Mouse (Mus musculus) liver, postnatal 0 days (tissue): ENCODE results near the gene Serping1. TPM values are rescaled to one million over a fixed set of nuclear protein-coding genes. Genes with fewer than 3 reads are reported as not detected.

Experiments used
- ATAC-seq: fragments of 200-750 bp; cut with Nextera tagmentation; 2 replicates; pipeline ENCODE4 v1.8.0; 2017; ENCODE audit warnings: mild to moderate bottlenecking, moderate library complexity
- DNase-seq: peaks from one replicate; pipeline ENCODE4 v3.0.0-alpha.2; 2016
- H3K27ac ChIP-seq: fragments of 300-500 bp; sonication (generic); 2 replicates; pipeline ENCODE4 v1.5.1; 2014; ENCODE audit warnings: antibody characterized with exemption, moderate library complexity, mild to moderate bottlenecking, low read depth
- H3K27me3 ChIP-seq: fragments of 300-500 bp; sonication (generic); 2 replicates; pipeline ENCODE4 v1.6.1; 2014; ENCODE audit warnings: low read length, control low read depth, mixed read lengths; ENCODE audit not compliant: insufficient read depth
- H3K36me3 ChIP-seq: fragments of 300-500 bp; sonication (generic); replicated peaks from 2 replicates; pipeline ENCODE4 v1.6.1; 2014; ENCODE audit warnings: mild to moderate bottlenecking, control low read depth, low read length, moderate library complexity, mixed read lengths; ENCODE audit not compliant: insufficient read depth
- H3K4me1 ChIP-seq: fragments of 300-500 bp; sonication (generic); 2 replicates; pipeline ENCODE4 v1.6.1; 2014; ENCODE audit warnings: antibody characterized with exemption, mild to moderate bottlenecking, control low read depth; ENCODE audit not compliant: insufficient read depth
- H3K4me2 ChIP-seq: fragments of 300-500 bp; sonication (generic); 2 replicates; pipeline ENCODE4 v1.6.1; 2014; ENCODE audit warnings: low read depth, mild to moderate bottlenecking, low read length, moderate library complexity, mixed read lengths
- H3K4me3 ChIP-seq: fragments of 300-500 bp; sonication (generic); 2 replicates; pipeline ENCODE4 v1.5.1; 2014; ENCODE audit warnings: low read depth, low read length
- H3K9ac ChIP-seq: fragments of 300-500 bp; sonication (generic); replicated peaks from 2 replicates; pipeline ENCODE4 v1.6.1; 2014; ENCODE audit warnings: mild to moderate bottlenecking, moderate library complexity
- H3K9me3 ChIP-seq: fragments of 300-500 bp; sonication (generic); 2 replicates; pipeline ENCODE4 v1.6.1; 2016; ENCODE audit warnings: mild to moderate bottlenecking, control low read depth, low read length, mixed read lengths
- CTCF ChIP-seq: sonication (generic); IDR thresholded peaks from 2 replicates; pipeline ENCODE4 v1.5.1; 2016; ENCODE audit warnings: antibody characterized with exemption, low read depth
- EP300 ChIP-seq: IDR thresholded peaks from 2 replicates; pipeline ENCODE4 v1.6.1; 2016; ENCODE audit warnings: antibody characterized with exemption, low read depth, mild to moderate bottlenecking
- WGBS: fragments of 180-500 bp; shearing (Covaris S2); extraction: QIAGEN DNeasy Blood & Tissue Kit; methylation state at CpG from one replicate; pipeline ENCODE4 v1.1.7; 2014; ENCODE audit not compliant: insufficient replicate concordance; 5-methylcytosine and 5-hydroxymethylcytosine counted together
- microRNA counts: library from miRNA; unstranded; fragments of <30 nt; microRNA quantifications from one replicate; lab custom pipeline; 2015
- microRNA-seq: library from miRNA; unstranded; fragments of <30 nt; microRNA quantifications from one replicate; pipeline ENCODE4, GENCODE M21; 2016
- polyA plus RNA-seq: library from polyadenylated mRNA; unstranded; fragments of >200 nt; fragmentation: Nextera tagmentation; extraction: Ambion mirVana; gene quantifications from 2 replicates; pipeline ENCODE4 v1.2.1, GENCODE M21; 2015

Serping1 gene
- polyA plus RNA-seq, 1 experiment from 2014 or later: 344 TPM

- Histone ChIP-seq H3K4me2 (peak overlapping the region; percentile 91; the same call in 1 of the 2 replicates), H3K9ac (no peak overlapping the region), H3K27me3 (no peaks in the 10 kb centered on the region), H3K4me1 (peaks cover 15% of the 10 kb centered on the region), H3K36me3 (peaks cover 9% of the 10 kb centered on the region; the same call in 1 of the 2 replicates), H3K4me3 (no peak overlapping the region), H3K9me3 (no peaks in the 10 kb centered on the region), H3K27ac (peak overlapping the region; percentile 66; the same call in 1 of the 2 replicates)
- no peak for DNase-seq
- 90% methylated on average over 4 of the region's 4 CpGs for WGBS
- TF ChIP-seq CTCF (no peak), EP300 (no peak)
- ATAC-seq: no peak
Measured at GRCm38 (mm10) chr2:84717357-84717756, 57.9 kb downstream of the Serping1 start.

GRCm38 (mm10) chr2:84716423-84717355 is 58.6 kb downstream of the Serping1 start:
- H3K36me3 ChIP-seq: peaks cover 4% of the 10 kb centered on the region; the same call in 1 of the 2 replicates
- TF ChIP-seq CTCF: no peak
- no peak for TF ChIP-seq EP300
- ATAC-seq (no peak), DNase-seq (no peak)
- H3K9ac ChIP-seq: peak overlapping the region; percentile 82
- peak overlapping the region; percentile 94 for H3K27ac ChIP-seq
- peak overlapping the region; percentile 90 for H3K4me3 ChIP-seq
- H3K4me2 ChIP-seq: peak overlapping the region; percentile 91
- WGBS: 19% methylated on average over 9 of the region's 9 CpGs
- no peaks in the 10 kb centered on the region for H3K27me3 ChIP-seq
- H3K4me1 ChIP-seq: peaks cover 18% of the 10 kb centered on the region
- no peaks in the 10 kb centered on the region for H3K9me3 ChIP-seq

DNA sequence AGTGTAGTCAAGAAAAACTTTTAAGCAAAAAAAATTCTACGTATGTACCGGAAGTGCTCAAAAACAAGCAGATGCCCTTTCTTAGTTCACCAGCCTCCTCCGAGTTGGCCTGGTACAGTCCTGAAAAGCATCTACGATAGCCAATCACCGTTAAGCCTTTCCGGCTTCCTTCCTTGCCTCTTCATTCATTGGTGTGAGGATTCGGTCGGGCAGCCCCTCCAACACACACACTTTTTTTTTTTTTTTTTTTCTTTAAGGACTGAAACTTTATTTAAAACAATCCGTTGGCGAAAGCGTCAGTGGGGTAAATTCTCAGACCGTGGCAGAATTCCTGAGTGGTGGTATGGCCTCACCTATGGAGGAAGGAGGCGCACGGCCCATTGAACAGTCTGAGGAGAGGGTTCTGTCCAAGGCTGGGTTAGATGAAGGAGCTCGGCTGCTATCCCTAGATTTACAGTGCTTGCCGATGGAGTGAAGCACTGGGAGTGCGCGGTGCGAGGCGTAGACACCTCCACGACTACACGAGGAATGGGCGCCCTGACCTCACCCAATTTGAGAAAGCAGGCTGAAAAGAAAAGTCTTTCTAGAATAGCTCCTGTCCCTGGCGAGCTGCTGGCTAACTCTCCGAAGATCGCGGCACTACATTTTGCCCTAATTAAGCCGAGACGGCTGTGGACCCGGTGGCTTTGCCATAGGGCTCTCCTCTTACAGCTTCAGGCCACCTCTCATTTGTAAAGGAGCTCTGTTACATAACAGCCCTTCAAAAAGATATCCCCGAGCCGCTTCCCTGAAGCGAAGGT is 59.5 kb downstream of the Serping1 start:
- Histone ChIP-seq H3K27me3 (no peaks in the 10 kb centered on the region), H3K4me1 (peaks cover 14% of the 10 kb centered on the region), H3K9me3 (no peaks in the 10 kb centered on the region), H3K4me3 (peak overlapping the region; percentile 90), H3K27ac (peak overlapping the region; percentile 94), H3K4me2 (peak overlapping the region; percentile 91), H3K9ac (peak overlapping the region; percentile 82), H3K36me3 (peaks cover 7% of the 10 kb centered on the region)
- under 1% methylated on average over 33 of the region's 33 CpGs for WGBS
- DNase-seq: peak; percentile 68
- peak; percentile 72 for TF ChIP-seq EP300
- TF ChIP-seq CTCF: no peak
- ATAC-seq: peak; percentile 88

MicroRNAs encoded within 50 kb of the gene (microRNA counts, 519-probe panel; counts per million panel counts)
- microRNA mmu-miR-130a (lab: Ali Mortazavi, UCI): 8,435 counts per million, percentile 95 among the panel's probes with 10 or more counts

Small RNA genes lying within 50 kb of the gene (microRNA-seq; reads per million reads assigned to microRNA genes)
- 19,730 reads per million, percentile 96 among the genes with 10 or more reads in this experiment for gene Mir130a

Other genes with a start within 250 kb of the Serping1 start
- 9.0 and 9.5 TPM in 2 replicates for gene Ctnnd1, start 124.7 kb downstream of the Serping1 start, polyA plus RNA-seq
- gene Btbd18, start 116.4 kb downstream of the Serping1 start, polyA plus RNA-seq: not detected in 2 replicates
- gene Selenoh, start 104.7 kb downstream of the Serping1 start, polyA plus RNA-seq: 53.6 and 57.6 TPM in 2 replicates
- not detected in 2 replicates for gene Gm28635, start 97.4 kb downstream of the Serping1 start, polyA plus RNA-seq
- 12.7 and 13.2 TPM in 2 replicates for gene Med19, start 97.0 kb downstream of the Serping1 start, polyA plus RNA-seq
- 55.9 and 60.6 TPM in 2 replicates for gene Tmx2, start 96.3 kb downstream of the Serping1 start, polyA plus RNA-seq
- gene Zdhhc5, start 60.3 kb downstream of the Serping1 start, polyA plus RNA-seq: 11.3 and 13.4 TPM in 2 replicates
- gene Clp1, start 48.1 kb downstream of the Serping1 start, polyA plus RNA-seq: 31.7 and 32.1 TPM in 2 replicates
- 18.4 and 20.9 TPM in 2 replicates for gene Ypel4, start 41.4 kb downstream of the Serping1 start, polyA plus RNA-seq
- 1.2 and 1.3 TPM in 2 replicates for gene Gm19426, start 31.8 kb downstream of the Serping1 start, polyA plus RNA-seq
- 276 and 305 TPM in 2 replicates for gene Ube2l6, start 23.4 kb upstream of the Serping1 start, polyA plus RNA-seq
- gene Smtnl1, start 47.2 kb upstream of the Serping1 start, polyA plus RNA-seq: 0.15 and 0.98 TPM in 2 replicates
- 59.8 and 63.9 TPM in 2 replicates for gene Timm10, start 51.6 kb upstream of the Serping1 start, polyA plus RNA-seq
- 67.8 and 74.2 TPM in 2 replicates for gene Slc43a1, start 63.4 kb upstream of the Serping1 start, polyA plus RNA-seq
- 0.14 and 0.31 TPM in 2 replicates for gene Rtn4rl2, start 111.3 kb upstream of the Serping1 start, polyA plus RNA-seq
- 45.5 and 48.5 TPM in 2 replicates for gene Slc43a3, start 161.1 kb upstream of the Serping1 start, polyA plus RNA-seq
- 22.0 and 26.1 TPM in 2 replicates for gene Prg2, start 205.0 kb upstream of the Serping1 start, polyA plus RNA-seq
- gene Prg3, start 212.8 kb upstream of the Serping1 start, polyA plus RNA-seq: 4.0 and 5.1 TPM in 2 replicates